Mouse (Mus musculus): ENCODE measurements around the gene Slc4a8.

GRCm38 (mm10) chr15:100746478-100747120, 14.9 kb upstream of the Slc4a8 start:
- no peak for TF ChIP-seq CTCF (IDR thresholded peaks at IDR 0.05; ENCODE audit: borderline replicate concordance, insufficient read depth, low read length)
- TF ChIP-seq POLR2A (IDR thresholded peaks at IDR 0.05; ENCODE audit: low read depth, low read length): no peak

All from embryonic fibroblast, embryonic 13.5 days (primary cell).